Mouse (Mus musculus): Measurements from ENCODE around the gene Cpne8. TPM values are rescaled to one million over a fixed set of nuclear protein-coding genes. Genes with fewer than 3 reads are reported as not detected.
"Not testable (repeated sequence)": the region's sequence is repeated elsewhere in the genome, so short reads cannot be mapped to it uniquely, and the experiment has no call there.

Cpne8 gene
- polyA plus RNA-seq, 1 experiment from 2014 or later = 3.3 TPM

DNA sequence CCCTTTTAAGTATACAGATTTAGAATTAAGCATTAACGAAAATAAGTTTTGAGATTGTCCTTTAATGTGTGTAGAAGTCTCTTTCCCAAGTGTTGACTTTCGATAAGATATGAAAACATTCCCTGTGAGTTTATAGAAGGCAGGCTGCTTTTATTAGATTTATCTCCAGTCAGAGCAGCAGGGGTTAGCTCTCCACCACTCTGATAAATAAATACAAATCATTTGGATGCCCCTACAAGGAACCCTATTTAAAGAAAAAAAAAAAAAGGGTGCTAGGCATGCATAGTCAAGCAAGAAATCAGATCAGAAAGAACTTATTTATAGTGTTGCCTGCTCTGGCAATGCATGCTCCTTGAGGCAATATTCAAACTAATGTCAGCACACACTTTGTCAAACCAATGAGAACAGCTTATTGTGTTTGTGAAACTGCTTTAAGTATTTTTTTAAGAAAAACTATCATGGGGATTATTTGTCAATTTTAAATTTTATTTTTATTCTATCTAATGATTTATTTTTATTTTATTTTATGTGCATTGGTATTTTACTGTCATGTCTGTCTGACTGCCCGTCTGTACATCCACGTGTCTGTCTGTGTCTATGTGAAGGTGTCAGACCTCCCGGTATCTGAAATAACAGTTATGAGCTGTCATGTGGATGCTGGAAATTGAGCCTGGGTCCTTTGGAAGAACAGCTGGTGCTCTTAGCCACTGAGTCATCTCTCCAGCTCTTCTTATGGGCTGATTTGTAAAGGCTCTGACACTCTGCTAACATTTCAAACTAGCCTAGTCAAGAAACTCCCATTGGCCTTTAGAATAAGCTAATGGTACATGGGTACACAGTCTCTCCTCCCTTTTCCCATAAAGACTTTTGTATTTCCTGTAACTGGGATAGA lies 142.7 kb downstream of the Cpne8 start:
- 94% methylated on average over 5 of the region's 5 CpGs for WGBS
- no peak for DNase-seq (ENCODE audit: extremely low spot score, low spot score)
- H3K4me3 ChIP-seq = no peak overlapping the region
- H3K27ac ChIP-seq = no peak overlapping the region
- H3K27me3 ChIP-seq (ENCODE audit: poor library complexity, severe bottlenecking) = no peaks in the 10 kb centered on the region
- no peaks in the 10 kb centered on the region for H3K36me3 ChIP-seq (replicated peaks)
- H3K9me3 ChIP-seq = no peaks in the 10 kb centered on the region
- peaks cover 10% of the 10 kb centered on the region for H3K4me1 ChIP-seq

DNA sequence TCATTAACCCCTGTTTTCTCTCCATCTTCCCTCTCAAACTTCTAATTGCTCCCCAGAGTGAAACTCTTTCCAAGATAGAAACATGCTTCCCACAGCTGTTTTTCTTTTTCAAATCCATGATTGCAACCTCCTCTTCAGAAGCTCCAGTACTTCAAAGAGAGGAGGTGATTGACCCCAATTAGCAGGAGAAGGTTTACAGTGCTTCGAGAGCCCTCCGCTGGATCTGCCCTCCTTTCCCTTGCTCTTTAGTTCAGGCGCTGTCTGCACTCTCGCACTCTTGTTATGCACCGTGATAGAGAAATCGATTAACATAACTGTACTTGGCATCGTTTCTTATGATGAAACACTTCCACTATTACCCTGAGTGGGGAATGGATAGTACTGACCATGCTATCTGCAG lies 143.5 kb downstream of the Cpne8 start:
- Histone ChIP-seq H3K9me3 (no peaks in the 10 kb centered on the region), H3K4me3 (no peak overlapping the region), H3K36me3 (replicated peaks) (no peaks in the 10 kb centered on the region), H3K27ac (no peak overlapping the region), H3K4me1 (peaks cover 10% of the 10 kb centered on the region), H3K27me3 (ENCODE audit: poor library complexity, severe bottlenecking) (no peaks in the 10 kb centered on the region)
- 71% methylated on average over 7 of the region's 7 CpGs for WGBS
- no peak for DNase-seq (ENCODE audit: extremely low spot score, low spot score)

DNA sequence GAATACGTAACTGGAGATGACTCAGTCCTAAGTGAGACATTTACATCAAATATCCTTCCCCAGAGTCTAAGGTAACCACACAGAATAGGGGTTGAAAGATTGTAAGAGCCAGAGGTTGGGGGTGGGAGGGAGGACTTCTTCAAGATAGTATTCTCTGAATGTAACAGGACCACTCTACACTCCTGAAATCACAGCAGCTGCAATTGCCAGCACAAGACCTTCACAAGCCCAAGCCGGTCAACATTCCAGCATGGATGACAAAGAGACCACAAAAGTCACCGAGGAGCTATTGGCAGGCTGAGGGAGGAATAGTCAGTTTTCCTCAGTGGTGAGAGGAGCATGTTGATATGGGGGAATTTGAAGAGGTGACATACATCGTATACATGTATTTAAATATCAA lies 166.5 kb downstream of the Cpne8 start:
- H3K36me3 ChIP-seq (replicated peaks) = no peaks in the 10 kb centered on the region
- no peaks in the 10 kb centered on the region for H3K27me3 ChIP-seq (ENCODE audit: poor library complexity, severe bottlenecking)
- no peak overlapping the region for H3K27ac ChIP-seq
- no peak for DNase-seq (ENCODE audit: extremely low spot score, low spot score)
- H3K4me3 ChIP-seq = no peak overlapping the region
- no peaks in the 10 kb centered on the region for H3K9me3 ChIP-seq
- 95% methylated on average over 4 of the region's 4 CpGs for WGBS
- peaks cover 3% of the 10 kb centered on the region; the same call in 1 of the 2 replicates for H3K4me1 ChIP-seq

DNA sequence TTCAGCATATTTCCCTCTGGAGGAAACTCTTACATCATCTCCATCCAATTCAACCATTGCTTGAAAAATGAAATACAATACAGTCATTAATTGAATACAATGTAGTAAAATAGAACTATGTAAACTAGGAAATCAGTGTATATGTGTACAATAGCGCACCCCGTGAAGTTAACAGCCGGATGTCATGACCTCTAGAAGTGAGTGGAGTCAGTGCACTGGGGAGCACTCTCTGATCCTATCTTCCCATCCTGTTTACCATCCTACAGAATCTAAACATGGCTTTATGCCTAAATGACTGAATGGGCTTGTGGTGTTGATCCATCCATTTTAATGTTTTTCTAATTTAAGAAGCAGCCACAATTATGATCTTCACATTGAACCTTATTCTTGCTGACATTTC lies 182.2 kb downstream of the Cpne8 start:
- no peaks in the 10 kb centered on the region for H3K27me3 ChIP-seq (ENCODE audit: poor library complexity, severe bottlenecking)
- no peak overlapping the region for H3K4me3 ChIP-seq
- no peaks in the 10 kb centered on the region for H3K9me3 ChIP-seq
- no peak for DNase-seq (ENCODE audit: extremely low spot score, low spot score)
- no peaks in the 10 kb centered on the region for H3K4me1 ChIP-seq
- 95% methylated on average over 3 of the region's 3 CpGs for WGBS
- no peak overlapping the region for H3K27ac ChIP-seq
- H3K36me3 ChIP-seq (replicated peaks) = no peaks in the 10 kb centered on the region

DNA sequence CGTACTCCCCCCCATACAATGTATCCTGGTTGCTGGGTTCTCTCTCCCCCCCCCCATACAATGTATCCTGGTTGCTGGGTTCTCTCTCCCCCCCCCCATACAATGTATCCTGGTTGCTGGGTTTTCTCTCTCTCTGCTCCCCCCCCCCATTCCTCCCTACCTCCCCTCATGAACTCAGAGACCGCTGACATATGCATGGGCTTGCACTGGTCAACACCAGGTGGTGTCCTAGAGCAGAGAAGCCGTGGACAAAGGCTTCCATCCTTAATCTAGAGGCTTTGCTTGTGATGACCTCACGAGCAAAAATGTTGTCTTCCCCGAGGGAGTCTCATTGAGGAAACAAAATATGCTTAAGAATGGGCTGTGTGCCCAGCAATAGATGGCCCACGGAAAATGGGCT lies 187.7 kb downstream of the Cpne8 start:
- Histone ChIP-seq H3K4me1 (no peaks in the 10 kb centered on the region), H3K36me3 (replicated peaks) (no peaks in the 10 kb centered on the region)

DNA sequence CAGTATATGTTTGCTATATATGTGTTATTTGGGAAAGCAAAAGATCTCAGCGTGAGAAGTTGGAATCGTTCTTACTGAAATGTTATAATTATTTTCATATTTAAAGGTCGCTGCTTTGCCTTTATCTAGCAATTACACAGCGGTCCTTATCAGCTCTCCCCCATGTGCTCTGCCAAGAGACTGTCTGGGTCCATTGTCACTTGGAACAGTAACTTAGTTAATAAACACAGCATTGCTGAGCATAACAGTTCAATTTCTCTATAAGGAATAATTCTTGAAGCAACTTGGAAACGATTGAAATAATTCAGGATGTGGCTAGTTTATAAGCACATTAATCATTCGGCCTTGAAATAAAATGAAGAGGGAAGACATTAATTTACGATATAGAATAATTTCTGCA lies 189.0 kb downstream of the Cpne8 start:
- H3K9me3 ChIP-seq = no peaks in the 10 kb centered on the region
- no peaks in the 10 kb centered on the region for H3K27me3 ChIP-seq (ENCODE audit: poor library complexity, severe bottlenecking)
- DNase-seq (ENCODE audit: extremely low spot score, low spot score) = no peak
- WGBS = 94% methylated on average over 7 of the region's 7 CpGs
- no peak overlapping the region for H3K4me3 ChIP-seq
- no peaks in the 10 kb centered on the region for H3K36me3 ChIP-seq (replicated peaks)
- no peak overlapping the region for H3K27ac ChIP-seq
- no peaks in the 10 kb centered on the region for H3K4me1 ChIP-seq

More for the DNA sequence above, 187.7 kb downstream of the Cpne8 start:
- DNase-seq (ENCODE audit: extremely low spot score, low spot score) = no peak
- no peak overlapping the region for H3K4me3 ChIP-seq
- no peaks in the 10 kb centered on the region for H3K27me3 ChIP-seq (ENCODE audit: poor library complexity, severe bottlenecking)
- 86% methylated on average over 6 of the region's 6 CpGs for WGBS
- H3K27ac ChIP-seq = no peak overlapping the region
- no peaks in the 10 kb centered on the region for H3K9me3 ChIP-seq

DNA sequence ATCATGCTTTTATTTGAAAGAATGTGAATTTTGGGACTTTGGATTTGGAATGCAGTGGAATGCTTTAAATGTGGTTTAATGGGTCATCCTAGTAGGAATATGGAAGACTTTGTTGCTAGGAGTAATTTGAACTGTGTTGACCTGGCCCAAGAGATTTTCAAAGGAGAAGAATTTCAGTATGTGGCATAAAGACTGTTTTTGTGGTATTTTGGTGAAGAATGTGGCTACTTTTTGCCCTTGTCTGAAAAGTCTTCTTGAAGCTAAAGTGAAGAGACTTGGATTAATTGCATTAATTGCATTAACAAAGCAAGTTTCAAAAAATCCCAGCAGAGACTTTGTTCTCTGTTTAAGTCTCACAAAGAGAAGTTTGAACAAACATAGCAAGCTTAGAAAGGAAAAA lies 208.7 kb downstream of the Cpne8 start:
- not testable (repeated sequence) for H3K4me1 ChIP-seq, H3K9me3 ChIP-seq, H3K4me3 ChIP-seq

DNA sequence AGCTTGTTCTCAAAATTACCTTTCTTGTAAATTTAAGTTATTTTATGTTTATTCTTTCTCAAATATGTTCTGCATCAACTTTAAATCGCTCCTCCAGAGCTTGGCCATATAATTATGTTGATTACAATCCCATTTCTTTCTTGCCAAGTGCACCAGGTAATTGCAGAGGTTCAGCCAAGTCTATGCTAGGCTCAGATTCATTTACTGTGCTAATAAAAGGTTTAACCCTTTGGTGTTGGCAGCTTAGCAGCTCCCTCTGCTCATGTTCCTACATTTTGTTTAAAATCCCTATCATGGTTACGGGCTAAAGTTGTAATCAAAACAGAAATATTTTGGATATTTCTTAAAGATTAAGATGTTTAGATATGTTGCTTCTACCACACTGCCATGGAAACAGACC lies 216.0 kb downstream of the Cpne8 start:
- no peak for DNase-seq (ENCODE audit: extremely low spot score, low spot score)
- WGBS = 86% methylated on average over 2 of the region's 2 CpGs

More for the DNA sequence above, 208.7 kb downstream of the Cpne8 start:
- not testable (repeated sequence) for DNase-seq (ENCODE audit: extremely low spot score, low spot score); H3K27ac ChIP-seq; H3K27me3 ChIP-seq (ENCODE audit: poor library complexity, severe bottlenecking); H3K36me3 ChIP-seq (replicated peaks)

DNA sequence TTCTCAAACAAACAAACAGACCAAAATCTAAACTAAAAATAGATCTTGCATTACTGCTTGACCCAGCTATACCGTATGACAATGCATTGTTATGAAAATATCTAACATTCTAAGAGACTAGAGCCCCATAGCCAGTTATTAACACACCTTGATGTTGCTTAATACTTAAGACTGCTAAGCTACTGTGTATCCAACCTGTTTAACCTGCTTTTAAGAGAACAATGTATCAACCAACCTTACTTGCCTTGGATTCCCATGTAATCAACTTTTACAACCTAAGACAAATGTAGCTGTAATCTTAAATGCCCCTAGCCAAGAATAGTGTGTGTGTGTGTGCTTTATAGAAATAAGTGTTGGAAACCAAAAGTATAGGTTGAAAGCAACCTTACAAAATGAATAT lies 233.2 kb downstream of the Cpne8 start:
- no peak overlapping the region for H3K4me3 ChIP-seq
- 82% methylated on average over 1 of the region's 1 CpGs for WGBS
- no peaks in the 10 kb centered on the region for H3K4me1 ChIP-seq
- H3K27ac ChIP-seq = no peak overlapping the region
- no peaks in the 10 kb centered on the region for H3K9me3 ChIP-seq
- H3K27me3 ChIP-seq (ENCODE audit: poor library complexity, severe bottlenecking) = no peaks in the 10 kb centered on the region
- no peaks in the 10 kb centered on the region for H3K36me3 ChIP-seq (replicated peaks)
- DNase-seq (ENCODE audit: extremely low spot score, low spot score) = no peak

More for the DNA sequence above, 216.0 kb downstream of the Cpne8 start:
- no peak overlapping the region for H3K27ac ChIP-seq
- H3K36me3 ChIP-seq (replicated peaks) = no peaks in the 10 kb centered on the region
- H3K4me1 ChIP-seq = no peaks in the 10 kb centered on the region
- H3K4me3 ChIP-seq = no peak overlapping the region
- H3K9me3 ChIP-seq = peaks cover 4% of the 10 kb centered on the region; the same call in 1 of the 2 replicates
- H3K27me3 ChIP-seq (ENCODE audit: poor library complexity, severe bottlenecking) = no peaks in the 10 kb centered on the region
